Mouse (Mus musculus) neural tube, embryonic 10.5 days (tissue): ENCODE measurements at regions not wholly inside any gene's neighbourhood (a gene's known extent, or its start where the extent isn't known, plus 50 kb on each side); places are given as distances from the start of the nearest gene placed in this dataset.
"Not testable (repeated sequence)": the region's sequence is repeated elsewhere in the genome, so short reads cannot be mapped to it uniquely, and the experiment has no call there.

Experiments
- DNase-seq: peaks from one replicate; pipeline ENCODE4 v3.0.0-alpha.2; 2017; ENCODE audit warnings: low spot score; ENCODE audit errors: extremely low spot score

DNA sequence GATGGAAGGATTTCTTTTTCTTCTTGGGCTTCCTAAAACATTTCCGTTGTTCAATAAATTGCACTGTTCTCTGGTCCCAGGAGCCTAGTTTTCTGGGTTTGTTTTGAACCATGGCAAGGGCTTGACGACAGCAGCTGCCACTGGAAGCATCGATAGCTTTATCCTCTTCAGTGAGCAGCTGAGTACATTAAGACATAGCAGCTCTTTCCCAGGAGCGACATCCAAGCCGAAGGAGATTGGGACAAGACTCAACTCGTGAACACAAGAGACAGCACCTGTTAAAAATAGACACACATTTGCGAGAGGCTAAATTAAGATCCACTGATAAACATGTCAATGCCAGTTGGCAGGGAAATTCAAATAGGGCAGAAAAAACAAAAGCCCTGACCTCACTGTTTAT, 194.7 kb upstream of the Rhobtb1 start:
- no peak for DNase-seq

- no peak for DNase-seq
Measured at GRCm38 (mm10) chr10:68961376-68961775, 189.9 kb upstream of the Rhobtb1 start.

- no peak for DNase-seq
Measured at GRCm38 (mm10) chr10:68963090-68963489, 188.1 kb upstream of the Rhobtb1 start.

DNA sequence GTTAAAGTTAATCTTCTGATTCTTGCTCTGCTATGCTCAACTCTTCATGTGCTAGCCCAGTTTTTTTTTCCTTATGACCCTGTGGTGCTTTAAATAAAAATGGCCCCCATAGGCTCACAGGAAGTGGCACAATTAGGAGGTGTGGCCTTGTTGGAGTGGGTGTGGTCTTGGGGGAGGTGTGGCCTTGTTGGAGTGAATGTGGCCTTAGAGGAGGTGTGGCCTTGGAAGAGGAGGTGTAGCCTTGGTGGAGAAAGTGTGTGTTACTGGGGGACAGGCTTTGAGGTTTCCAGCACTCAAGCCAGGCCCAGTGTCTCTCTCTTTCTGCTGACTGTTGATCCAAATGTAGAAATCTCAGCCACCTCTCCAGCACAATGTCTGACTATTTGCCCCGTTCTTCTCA, 186.0 kb upstream of the Rhobtb1 start:
- no peak for DNase-seq

GRCm38 (mm10) chr10:68967976-68968968, 183.0 kb upstream of the Rhobtb1 start:
- DNase-seq = no peak

GRCm38 (mm10) chr10:68970521-68970920, 180.7 kb upstream of the Rhobtb1 start:
- no peak for DNase-seq

- DNase-seq = no peak
Measured at GRCm38 (mm10) chr10:68974771-68975170, 176.5 kb upstream of the Rhobtb1 start.

DNA sequence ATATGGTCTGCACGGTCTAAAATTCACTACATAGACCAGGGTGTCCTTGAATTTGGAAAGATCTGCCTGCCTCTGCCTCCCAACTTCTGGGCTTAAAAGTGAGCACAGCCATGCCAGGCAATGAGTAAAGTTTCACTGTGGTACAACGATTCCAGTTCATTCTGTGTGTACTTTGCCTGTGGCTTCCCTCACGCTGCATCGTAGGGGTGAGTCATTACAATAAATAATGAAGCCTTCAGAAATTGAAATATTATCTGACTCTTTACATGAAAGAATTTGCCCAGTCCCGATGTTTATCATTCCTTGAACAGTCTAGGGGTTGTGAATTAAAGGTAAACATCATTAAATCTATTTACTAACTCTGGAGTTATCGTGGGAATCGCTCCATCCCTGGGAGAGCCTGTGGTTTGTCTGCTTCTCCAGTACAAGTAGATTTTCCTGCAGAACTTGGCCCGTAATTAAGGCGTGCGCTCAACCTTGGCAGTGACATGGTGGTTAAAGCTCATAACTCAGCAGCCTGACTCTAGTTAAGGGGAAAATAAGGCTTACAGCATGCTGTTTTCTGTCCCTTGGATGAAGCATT, 174.7 kb upstream of the Rhobtb1 start:
- no peak for DNase-seq

GRCm38 (mm10) chr10:68978115-68978514, 173.1 kb upstream of the Rhobtb1 start:
- DNase-seq = no peak

GRCm38 (mm10) chr10:68979949-68980348, 171.3 kb upstream of the Rhobtb1 start:
- DNase-seq = no peak

DNA sequence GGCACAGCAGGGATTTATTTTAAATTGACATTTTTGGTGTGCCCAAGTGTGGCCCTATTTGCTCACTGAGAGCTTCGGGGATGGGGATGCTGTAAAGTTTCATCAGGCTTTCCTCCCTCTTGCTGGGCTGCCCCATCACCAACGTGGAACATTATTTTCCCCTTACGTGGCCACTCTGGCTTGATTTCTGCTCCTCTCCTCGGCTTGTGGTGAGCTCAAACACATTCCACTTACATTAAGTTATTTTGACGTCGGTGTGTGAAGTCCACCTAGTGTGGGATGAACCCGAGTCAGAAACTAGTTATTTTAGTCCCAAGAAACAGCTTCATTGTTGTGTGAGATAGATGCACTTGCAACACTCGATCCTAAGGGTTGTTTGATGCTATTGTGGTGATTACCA, 168.9 kb upstream of the Rhobtb1 start:
- DNase-seq = no peak

GRCm38 (mm10) chr10:68990584-68990983, 160.7 kb upstream of the Rhobtb1 start:
- DNase-seq = no peak

- no peak for DNase-seq
Measured at GRCm38 (mm10) chr10:68999610-69000009, 151.6 kb upstream of the Rhobtb1 start.

DNA sequence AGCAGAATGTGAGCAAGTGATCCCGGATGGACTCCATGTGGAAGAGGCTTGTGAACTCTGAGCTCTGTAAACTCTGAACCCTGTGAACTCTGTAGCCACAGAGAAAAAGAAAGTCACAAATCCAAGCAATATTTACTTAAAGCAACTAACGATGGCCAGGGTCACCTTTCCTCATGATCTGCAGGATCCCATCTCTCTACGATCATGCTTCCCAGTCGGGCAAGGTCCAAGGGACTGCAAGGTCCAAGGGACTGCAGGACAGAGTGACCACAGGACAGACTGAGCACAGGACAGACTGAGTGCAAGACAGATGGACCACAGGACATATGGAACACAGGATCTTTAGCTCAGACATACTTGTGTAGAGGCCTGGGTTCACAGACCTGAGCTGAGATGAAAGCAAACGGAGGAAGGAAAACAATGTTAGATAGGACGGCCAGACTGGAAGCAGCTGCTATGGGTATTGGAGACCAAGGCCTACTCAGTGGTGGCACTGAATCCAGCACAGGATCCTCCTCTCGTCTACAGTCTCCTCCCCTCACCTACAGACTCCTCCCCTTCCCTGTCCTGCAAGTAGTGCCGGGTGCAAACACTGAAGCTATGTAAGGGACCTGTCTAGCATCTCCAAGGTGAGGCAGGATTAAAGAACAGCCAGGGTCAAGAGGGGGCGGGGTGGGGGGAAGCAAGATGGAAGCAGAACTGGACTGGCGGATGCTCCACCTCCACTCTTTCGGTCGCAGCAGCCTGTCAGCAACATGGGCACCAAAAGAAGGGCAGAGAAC, 149.4 kb upstream of the Rhobtb1 start:
- DNase-seq = no peak

DNA sequence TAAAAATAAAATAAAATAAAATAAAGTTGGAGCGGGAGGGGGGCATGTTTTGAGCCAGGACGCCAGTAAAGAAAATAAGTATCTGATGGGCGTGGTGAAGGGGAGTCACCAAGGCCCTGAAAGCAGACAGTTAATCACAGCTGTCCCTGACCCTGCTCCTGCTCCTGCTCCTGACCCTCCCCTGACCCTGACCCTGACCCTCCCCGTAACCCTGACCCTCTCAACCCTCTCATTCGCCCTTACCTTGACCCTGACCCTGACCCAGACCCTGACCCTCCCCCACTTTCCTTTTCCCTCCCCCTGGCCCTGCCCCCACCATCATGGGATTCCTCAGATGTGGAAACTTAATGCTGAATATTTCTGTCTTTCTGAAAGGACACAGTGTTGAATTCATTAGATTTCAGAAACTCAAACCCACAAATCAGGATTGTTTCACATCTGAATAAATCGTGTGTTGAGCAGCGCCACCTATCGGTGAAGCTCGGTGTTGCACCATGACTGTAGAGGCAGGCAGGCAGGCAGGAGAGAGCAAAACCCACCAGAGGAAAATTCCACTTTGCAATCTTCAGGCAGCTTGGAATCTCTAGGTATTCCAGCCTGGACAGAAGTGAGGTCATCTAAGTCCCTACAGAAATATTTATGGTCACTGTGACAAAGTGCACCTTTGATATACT, 145.9 kb upstream of the Rhobtb1 start:
- DNase-seq = peak; percentile 82

GRCm38 (mm10) chr10:69008679-69009078, 142.6 kb upstream of the Rhobtb1 start:
- not testable (repeated sequence) for DNase-seq

GRCm38 (mm10) chr10:69020811-69021743, 130.2 kb upstream of the Rhobtb1 start:
- no peak for DNase-seq

DNA sequence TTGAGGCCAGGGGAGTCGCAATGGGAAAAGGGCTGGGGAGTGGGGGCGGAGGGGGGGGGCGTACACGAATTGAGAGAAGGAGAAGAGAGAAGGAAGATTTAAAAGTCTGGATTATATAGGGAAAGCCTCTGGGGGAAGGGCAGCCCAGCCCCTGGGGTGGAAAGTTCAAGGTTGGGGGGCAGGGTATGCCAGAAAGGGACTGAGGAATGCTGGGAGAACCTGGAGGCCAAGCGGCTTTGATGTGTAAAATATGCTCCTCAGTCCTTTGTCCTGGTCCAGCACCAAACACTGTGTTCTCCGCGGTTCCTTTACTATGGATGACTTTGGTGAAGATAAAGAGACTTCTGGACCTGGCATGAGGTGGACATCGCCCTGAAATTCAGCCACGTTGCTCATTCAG, 117.8 kb upstream of the Rhobtb1 start:
- no peak for DNase-seq

- no peak for DNase-seq
Measured at GRCm38 (mm10) chr10:69034390-69035120, 116.7 kb upstream of the Rhobtb1 start.

GRCm38 (mm10) chr10:69035536-69035935, 115.7 kb upstream of the Rhobtb1 start:
- DNase-seq = not testable (repeated sequence)
